Mouse (Mus musculus): ENCODE results near the gene Spaca4. TPM values are rescaled to one million over a fixed set of nuclear protein-coding genes. Genes with fewer than 3 reads are reported as not detected.

Spaca4 gene
- polyA plus RNA-seq, 1 experiment = not detected

- DNase-seq (ENCODE audit: low read depth) = no peak
- TF ChIP-seq CTCF (IDR thresholded peaks at IDR 0.05; ENCODE audit: borderline replicate concordance, extremely low read depth, insufficient read depth, insufficient read length) (no peak), POLR2A (IDR thresholded peaks at IDR 0.05; ENCODE audit: borderline replicate concordance, extremely low read depth, insufficient read depth, insufficient read length, poor library complexity, severe bottlenecking) (no peak)
These were observed 14.1 kb downstream of the Spaca4 start for GRCm38 (mm10) chr7:45711316-45712021.

- no peak for DNase-seq (ENCODE audit: low read depth)
- TF ChIP-seq POLR2A (IDR thresholded peaks at IDR 0.05; ENCODE audit: borderline replicate concordance, extremely low read depth, insufficient read depth, insufficient read length, poor library complexity, severe bottlenecking) = no peak
- no peak for TF ChIP-seq CTCF (IDR thresholded peaks at IDR 0.05; ENCODE audit: borderline replicate concordance, extremely low read depth, insufficient read depth, insufficient read length)
These were observed 15.0 kb downstream of the Spaca4 start for GRCm38 (mm10) chr7:45710477-45711191.

- DNase-seq (ENCODE audit: low read depth) = no peak
- TF ChIP-seq POLR2A (IDR thresholded peaks at IDR 0.05; ENCODE audit: borderline replicate concordance, extremely low read depth, insufficient read depth, insufficient read length, poor library complexity, severe bottlenecking) (no peak), CTCF (IDR thresholded peaks at IDR 0.05; ENCODE audit: borderline replicate concordance, extremely low read depth, insufficient read depth, insufficient read length) (no peak)
These were observed 15.8 kb downstream of the Spaca4 start for GRCm38 (mm10) chr7:45709677-45710355.

GRCm38 (mm10) chr7:45709036-45709435 is 16.6 kb downstream of the Spaca4 start:
- DNase-seq (ENCODE audit: low read depth) = peak; percentile 89
- no peak for TF ChIP-seq POLR2A (IDR thresholded peaks at IDR 0.05; ENCODE audit: borderline replicate concordance, extremely low read depth, insufficient read depth, insufficient read length, poor library complexity, severe bottlenecking)
- TF ChIP-seq CTCF (IDR thresholded peaks at IDR 0.05; ENCODE audit: borderline replicate concordance, extremely low read depth, insufficient read depth, insufficient read length) = no peak

GRCm38 (mm10) chr7:45708221-45708761 is 17.3 kb downstream of the Spaca4 start:
- no peak for DNase-seq (ENCODE audit: low read depth)
- TF ChIP-seq CTCF (IDR thresholded peaks at IDR 0.05; ENCODE audit: borderline replicate concordance, extremely low read depth, insufficient read depth, insufficient read length) (no peak), POLR2A (IDR thresholded peaks at IDR 0.05; ENCODE audit: borderline replicate concordance, extremely low read depth, insufficient read depth, insufficient read length, poor library complexity, severe bottlenecking) (no peak)

GRCm38 (mm10) chr7:45707375-45707967 is 18.1 kb downstream of the Spaca4 start:
- TF ChIP-seq POLR2A (IDR thresholded peaks at IDR 0.05; ENCODE audit: borderline replicate concordance, extremely low read depth, insufficient read depth, insufficient read length, poor library complexity, severe bottlenecking) (no peak), CTCF (IDR thresholded peaks at IDR 0.05; ENCODE audit: borderline replicate concordance, extremely low read depth, insufficient read depth, insufficient read length) (no peak)
- peak; percentile 94 for DNase-seq (ENCODE audit: low read depth)

GRCm38 (mm10) chr7:45706721-45707241 is 18.8 kb downstream of the Spaca4 start:
- TF ChIP-seq CTCF (IDR thresholded peaks at IDR 0.05; ENCODE audit: borderline replicate concordance, extremely low read depth, insufficient read depth, insufficient read length) (no peak), POLR2A (IDR thresholded peaks at IDR 0.05; ENCODE audit: borderline replicate concordance, extremely low read depth, insufficient read depth, insufficient read length, poor library complexity, severe bottlenecking) (peak; percentile 52; the same call in 1 of the 2 replicates)
- peak; percentile 86 for DNase-seq (ENCODE audit: low read depth)

GRCm38 (mm10) chr7:45705873-45706281 is 19.7 kb downstream of the Spaca4 start:
- peak; percentile 41 for DNase-seq (ENCODE audit: low read depth)
- TF ChIP-seq POLR2A (IDR thresholded peaks at IDR 0.05; ENCODE audit: borderline replicate concordance, extremely low read depth, insufficient read depth, insufficient read length, poor library complexity, severe bottlenecking) = no peak
- TF ChIP-seq CTCF (IDR thresholded peaks at IDR 0.05; ENCODE audit: borderline replicate concordance, extremely low read depth, insufficient read depth, insufficient read length) = no peak

- no peak for TF ChIP-seq CTCF (IDR thresholded peaks at IDR 0.05; ENCODE audit: borderline replicate concordance, extremely low read depth, insufficient read depth, insufficient read length)
- TF ChIP-seq POLR2A (IDR thresholded peaks at IDR 0.05; ENCODE audit: borderline replicate concordance, extremely low read depth, insufficient read depth, insufficient read length, poor library complexity, severe bottlenecking) = no peak
- no peak for DNase-seq (ENCODE audit: low read depth)
These were observed 20.2 kb downstream of the Spaca4 start for GRCm38 (mm10) chr7:45705443-45705864.

GRCm38 (mm10) chr7:45704730-45705442 is 20.7 kb downstream of the Spaca4 start, which contains the start of gene Dbp:
Gene Dbp (plus strand): TSS chr7:45705088.
- TF ChIP-seq CTCF (IDR thresholded peaks at IDR 0.05; ENCODE audit: borderline replicate concordance, extremely low read depth, insufficient read depth, insufficient read length) (no peak), POLR2A (IDR thresholded peaks at IDR 0.05; ENCODE audit: borderline replicate concordance, extremely low read depth, insufficient read depth, insufficient read length, poor library complexity, severe bottlenecking) (no peak)
- peak; percentile 100 for DNase-seq (ENCODE audit: low read depth)
